Mouse (Mus musculus) midbrain, embryonic 11.5 days (tissue): ENCODE measurements around the gene Clcn6. TPM values are rescaled to one million over a fixed set of nuclear protein-coding genes. Genes with fewer than 3 reads are reported as not detected.
"Not testable (repeated sequence)": the region's sequence is repeated elsewhere in the genome, so short reads cannot be mapped to it uniquely, and the experiment has no call there.

Experiments used
- ATAC-seq: fragments of 200-750 bp; cut with Nextera tagmentation; 2 replicates; pipeline ENCODE4 v1.8.0; 2017; ENCODE audit warnings: moderate TSS enrichment, moderate library complexity; ENCODE audit not compliant: low FRiP score
- DNase-seq: peaks from one replicate; pipeline ENCODE4 v3.0.0; 2015; ENCODE audit warnings: low spot score; ENCODE audit errors: missing footprints
- H3K27ac ChIP-seq: fragments of 300-500 bp; sonication (generic); 2 replicates; pipeline ENCODE4 v1.5.1; 2014; ENCODE audit warnings: low read depth, low read length
- H3K27me3 ChIP-seq: fragments of 300-500 bp; sonication (generic); 2 replicates; pipeline ENCODE4 v1.6.1; 2014; ENCODE audit warnings: mild to moderate bottlenecking, low read length, moderate library complexity, mixed read lengths; ENCODE audit not compliant: control insufficient read depth, insufficient read depth
- H3K36me3 ChIP-seq: fragments of 300-500 bp; sonication (generic); 2 replicates; pipeline ENCODE4 v1.6.1; 2014; ENCODE audit warnings: mild to moderate bottlenecking, low read length, moderate library complexity, mixed read lengths; ENCODE audit not compliant: control insufficient read depth, insufficient read depth
- H3K4me1 ChIP-seq: fragments of 300-500 bp; sonication (generic); 2 replicates; pipeline ENCODE4 v1.6.1; 2014; ENCODE audit warnings: low read length; ENCODE audit not compliant: control insufficient read depth, insufficient read depth
- H3K4me2 ChIP-seq: fragments of 300-500 bp; sonication (generic); 2 replicates; pipeline ENCODE4 v1.6.1; 2014; ENCODE audit warnings: mild to moderate bottlenecking, moderate library complexity
- H3K4me3 ChIP-seq: fragments of 300-500 bp; sonication (generic); 2 replicates; pipeline ENCODE4 v1.5.1; 2014; ENCODE audit warnings: low read depth, low read length
- H3K9ac ChIP-seq: fragments of 300-500 bp; sonication (generic); 2 replicates; pipeline ENCODE4 v1.6.1; 2014; ENCODE audit warnings: low read length
- H3K9me3 ChIP-seq: fragments of 300-500 bp; sonication (generic); 2 replicates; pipeline ENCODE4 v1.6.1; 2016; ENCODE audit warnings: low read length; ENCODE audit not compliant: control insufficient read depth
- WGBS: fragments of 180-500 bp; shearing (Covaris S2); extraction: QIAGEN DNeasy Blood & Tissue Kit; methylation state at CpG from one replicate; pipeline ENCODE4 v1.1.7; 2014; 5-methylcytosine and 5-hydroxymethylcytosine counted together
- polyA plus RNA-seq: library from polyadenylated mRNA; unstranded; fragments of >200 nt; fragmentation: Nextera tagmentation; extraction: Ambion mirVana; gene quantifications from 2 replicates; pipeline ENCODE4 v1.2.1, GENCODE M21; 2014

Clcn6 gene
- polyA plus RNA-seq, 1 experiment from 2014 or later = 20.2 TPM

- H3K9me3 ChIP-seq = no peaks in the 10 kb centered on the region
- ATAC-seq (no peak), DNase-seq (peak; percentile 59)
- H3K4me2 ChIP-seq = no peak overlapping the region
- WGBS = 97% methylated on average over 13 of the region's 13 CpGs
- H3K4me1 ChIP-seq = peaks cover 2% of the 10 kb centered on the region; the same call in 1 of the 2 replicates
- H3K27ac ChIP-seq = no peak overlapping the region
- H3K4me3 ChIP-seq = no peak overlapping the region
- no peak overlapping the region for H3K9ac ChIP-seq
- H3K36me3 ChIP-seq = peaks cover 40% of the 10 kb centered on the region
- no peaks in the 10 kb centered on the region for H3K27me3 ChIP-seq
These were observed 12.6 kb upstream of the Clcn6 start for GRCm38 (mm10) chr4:148051046-148051776.

GRCm38 (mm10) chr4:148050396-148050914 is 11.8 kb upstream of the Clcn6 start:
- H3K9ac ChIP-seq, H3K4me2 ChIP-seq, H3K9me3 ChIP-seq, H3K27me3 ChIP-seq, H3K4me1 ChIP-seq, DNase-seq, ATAC-seq, H3K4me3 ChIP-seq, H3K27ac ChIP-seq: not testable (repeated sequence)
- 88% methylated on average over 3 of the region's 3 CpGs for WGBS
- peaks cover 32% of the 10 kb centered on the region for H3K36me3 ChIP-seq

GRCm38 (mm10) chr4:148046450-148047031 is 7.9 kb upstream of the Clcn6 start:
- WGBS = 45% methylated on average over 4 of the region's 4 CpGs
- H3K4me2 ChIP-seq = no peak overlapping the region
- ATAC-seq (0 out of 2 replicates have a peak, but pooled peaks have one; percentile 40), DNase-seq (peak; percentile 61)
- peak overlapping the region; percentile 25; the same call in 1 of the 2 replicates for H3K27ac ChIP-seq
- no peak overlapping the region for H3K9ac ChIP-seq
- H3K4me1 ChIP-seq = peaks cover 12% of the 10 kb centered on the region
- H3K36me3 ChIP-seq = peaks cover 17% of the 10 kb centered on the region
- no peak overlapping the region for H3K4me3 ChIP-seq
- no peaks in the 10 kb centered on the region for H3K27me3 ChIP-seq
- no peaks in the 10 kb centered on the region for H3K9me3 ChIP-seq

- ATAC-seq = no peak
These were observed 5.5 kb upstream of the Clcn6 start for GRCm38 (mm10) chr4:148044113-148044512.

GRCm38 (mm10) chr4:148043327-148043726 is 4.7 kb upstream of the Clcn6 start:
- ATAC-seq = not testable (repeated sequence)

More at GRCm38 (mm10) chr4:148044113-148044512, 5.5 kb upstream of the Clcn6 start:
- Histone ChIP-seq H3K36me3 (peaks cover 12% of the 10 kb centered on the region), H3K9me3 (no peaks in the 10 kb centered on the region), H3K4me1 (peaks cover 29% of the 10 kb centered on the region), H3K27ac (no peak overlapping the region), H3K9ac (no peak overlapping the region), H3K4me3 (no peak overlapping the region), H3K27me3 (no peaks in the 10 kb centered on the region), H3K4me2 (no peak overlapping the region)
- 98% methylated on average over 2 of the region's 2 CpGs for WGBS
- DNase-seq = peak; percentile 26

GRCm38 (mm10) chr4:148041611-148042191 is 3.1 kb upstream of the Clcn6 start:
- no peak for ATAC-seq
- Histone ChIP-seq H3K36me3 (peaks cover 2% of the 10 kb centered on the region; the same call in 1 of the 2 replicates), H3K27me3 (no peaks in the 10 kb centered on the region), H3K4me1 (peaks cover 36% of the 10 kb centered on the region), H3K27ac (peak overlapping the region; percentile 78), H3K4me3 (peak overlapping the region; percentile 45), H3K9me3 (no peaks in the 10 kb centered on the region), H3K9ac (peak overlapping the region; percentile 73), H3K4me2 (peak overlapping the region; percentile 83)
- peak; percentile 90 for DNase-seq
- 5% methylated on average over 16 of the region's 16 CpGs for WGBS

More at GRCm38 (mm10) chr4:148043327-148043726, 4.7 kb upstream of the Clcn6 start:
- not testable (repeated sequence) for H3K4me2 ChIP-seq, H3K27me3 ChIP-seq, H3K9ac ChIP-seq, H3K9me3 ChIP-seq, H3K27ac ChIP-seq, H3K36me3 ChIP-seq, H3K4me3 ChIP-seq
- peak; percentile 59 for DNase-seq
- peaks cover 30% of the 10 kb centered on the region for H3K4me1 ChIP-seq
- 90% methylated on average over 6 of the region's 8 CpGs for WGBS

GRCm38 (mm10) chr4:148040933-148041610 is 2.5 kb upstream of the Clcn6 start:
- under 1% methylated on average over 19 of the region's 19 CpGs for WGBS
- DNase-seq (peak; percentile 97), ATAC-seq (peak; percentile 70)
- Histone ChIP-seq H3K4me2 (peak overlapping the region; percentile 83), H3K4me1 (peaks cover 34% of the 10 kb centered on the region), H3K27me3 (no peaks in the 10 kb centered on the region), H3K36me3 (peaks cover 5% of the 10 kb centered on the region; the same call in 1 of the 2 replicates), H3K9me3 (no peaks in the 10 kb centered on the region), H3K9ac (peak overlapping the region; percentile 73), H3K27ac (peak overlapping the region; percentile 78), H3K4me3 (peak overlapping the region; percentile 45)

- Histone ChIP-seq H3K9ac (peak overlapping the region; percentile 73; the same call in 1 of the 2 replicates), H3K27me3 (no peaks in the 10 kb centered on the region), H3K36me3 (peaks cover 5% of the 10 kb centered on the region; the same call in 1 of the 2 replicates), H3K27ac (peak overlapping the region; percentile 78), H3K4me2 (peak overlapping the region; percentile 83), H3K4me3 (peak overlapping the region; percentile 45), H3K4me1 (peaks cover 34% of the 10 kb centered on the region), H3K9me3 (no peaks in the 10 kb centered on the region)
- WGBS = 60% methylated on average over 15 of the region's 15 CpGs
- DNase-seq = no peak
- ATAC-seq = no peak
These were observed 1.6 kb upstream of the Clcn6 start for GRCm38 (mm10) chr4:148040029-148040830.
